Mouse (Mus musculus) spleen, adult 2 months (tissue): ENCODE results near the gene Lsm12.

ENCODE experiments used
- CTCF ChIP-seq: fragments of 200-500 bp; IDR thresholded peaks from 2 replicates; pipeline ENCODE4 v1.5.1; 2011; ENCODE audit warnings: mild to moderate bottlenecking, inconsistent platforms; ENCODE audit not compliant: insufficient read depth, insufficient read length, insufficient replicate concordance; ENCODE audit errors: extremely low read depth
- POLR2A ChIP-seq: fragments of 200-500 bp; IDR thresholded peaks from 2 replicates; pipeline ENCODE4 v1.6.1; 2011; ENCODE audit warnings: low read depth, low read length, inconsistent platforms

DNA sequence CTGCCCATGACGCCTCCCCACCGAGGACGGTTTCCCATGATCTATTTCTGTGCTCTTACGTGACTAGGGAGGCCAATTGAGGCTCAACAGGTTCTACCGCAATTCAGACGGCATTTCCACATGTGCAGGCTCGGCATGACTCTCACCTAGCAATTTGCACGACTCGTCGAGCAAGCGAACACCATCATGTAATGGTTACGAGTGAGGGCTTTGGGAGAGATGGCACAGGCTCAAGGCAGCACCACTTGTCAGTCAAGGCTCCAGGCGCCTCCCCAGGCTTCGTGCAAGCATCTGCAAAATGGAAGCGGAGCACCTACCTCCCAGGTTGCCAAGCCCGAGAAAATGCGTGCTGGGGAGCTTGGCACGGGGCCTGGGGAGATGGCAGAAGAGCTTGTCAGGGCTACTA lies 26.8 kb upstream of the Lsm12 start:
- TF ChIP-seq POLR2A (no peak), CTCF (no peak)
